Mouse (Mus musculus): ENCODE results near the gene Arpc1a.
"Not testable (repeated sequence)": the region's sequence is repeated elsewhere in the genome, so short reads cannot be mapped to it uniquely, and the experiment has no call there.

The Arpc1a gene

DNA sequence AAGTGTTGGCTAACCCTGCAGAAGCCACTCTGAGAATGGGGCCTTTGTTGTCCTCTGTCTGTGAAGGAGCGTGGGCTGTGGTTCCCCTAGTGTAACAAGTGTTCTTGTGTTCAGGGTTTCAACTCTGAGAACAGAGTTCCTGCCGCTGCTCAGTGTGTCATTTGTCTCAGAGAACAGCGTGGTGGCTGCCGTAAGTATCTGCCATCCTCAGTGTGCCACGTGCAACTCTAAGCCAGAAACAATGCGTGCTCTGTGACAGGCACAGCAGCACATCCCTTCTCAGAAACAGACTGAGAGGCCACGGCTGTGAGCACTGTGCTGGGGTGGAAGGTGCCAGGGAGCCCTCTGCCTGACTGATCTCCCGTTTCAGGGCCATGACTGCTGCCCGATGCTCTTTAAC lies 20.7 kb downstream of the Arpc1a start:
- no peak for DNase-seq (ENCODE audit: low read depth, low spot score)

- no peak for DNase-seq (ENCODE audit: low read depth, low spot score)
Measured at GRCm38 (mm10) chr5:145105694-145106275, 22.2 kb downstream of the Arpc1a start.

GRCm38 (mm10) chr5:145110401-145110800 lies 26.8 kb downstream of the Arpc1a start:
- DNase-seq (ENCODE audit: low read depth, low spot score), result no peak

GRCm38 (mm10) chr5:145112566-145112965 lies 28.9 kb downstream of the Arpc1a start:
- no peak for DNase-seq (ENCODE audit: low read depth, low spot score)

- DNase-seq (ENCODE audit: low read depth, low spot score), result no peak
Measured at GRCm38 (mm10) chr5:145113416-145113815, 29.8 kb downstream of the Arpc1a start.

DNA sequence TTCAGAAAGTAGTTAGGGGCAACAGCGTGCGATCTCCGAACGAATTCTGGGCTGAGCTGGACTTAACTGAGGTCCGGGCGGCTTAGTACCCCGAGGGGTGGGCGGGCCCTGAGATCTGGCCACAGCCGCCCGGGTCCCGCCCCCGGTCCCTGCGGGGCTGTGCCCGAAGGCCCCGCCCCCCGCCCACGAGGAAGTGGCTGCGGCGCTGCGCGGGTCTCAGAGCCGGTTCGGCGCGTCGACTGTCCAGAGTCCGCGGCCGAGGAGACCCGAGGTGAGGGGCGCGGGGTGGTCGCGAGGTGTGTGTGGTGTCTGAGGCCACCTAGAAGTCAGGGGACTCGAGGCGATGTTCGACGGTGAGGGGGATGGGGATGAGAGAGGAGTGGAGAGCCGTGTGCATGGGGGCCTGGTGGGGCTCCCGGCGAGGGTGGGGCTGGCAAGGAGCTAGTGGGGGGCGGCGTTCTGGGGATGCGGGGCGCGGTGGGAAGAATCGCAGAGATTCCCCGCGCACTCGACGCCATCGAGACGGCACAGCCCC lies 30.5 kb downstream of the Arpc1a start, which contains the start of gene Arpc1b:
TSS of gene Arpc1b (plus strand) at position 145 of the 535 bp plus-strand sequence.
- DNase-seq (ENCODE audit: low read depth, low spot score), result no peak

- no peak for DNase-seq (ENCODE audit: low read depth, low spot score)
Measured at GRCm38 (mm10) chr5:145114606-145115473, 31.2 kb downstream of the Arpc1a start.

DNA sequence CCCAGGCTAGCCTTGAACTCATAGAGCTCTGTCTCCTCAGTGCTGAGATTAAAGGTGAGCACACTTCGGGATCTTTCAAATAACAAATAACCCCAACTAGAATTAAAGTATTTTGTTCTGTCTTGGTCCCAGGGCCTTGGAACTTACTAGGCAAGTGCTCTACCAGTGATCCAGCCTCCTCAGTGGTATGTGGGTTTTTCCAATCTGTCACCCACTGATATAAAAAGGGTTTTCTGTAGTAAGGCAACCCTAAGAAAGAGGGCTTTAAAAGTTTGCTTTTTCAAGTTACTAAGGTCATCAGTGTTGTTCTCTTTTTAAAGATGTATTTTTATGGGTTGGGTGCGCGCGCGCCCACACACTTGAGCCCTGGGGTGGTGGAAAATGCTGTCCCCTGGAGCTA lies 32.1 kb downstream of the Arpc1a start:
- no peak for DNase-seq (ENCODE audit: low read depth, low spot score)

DNA sequence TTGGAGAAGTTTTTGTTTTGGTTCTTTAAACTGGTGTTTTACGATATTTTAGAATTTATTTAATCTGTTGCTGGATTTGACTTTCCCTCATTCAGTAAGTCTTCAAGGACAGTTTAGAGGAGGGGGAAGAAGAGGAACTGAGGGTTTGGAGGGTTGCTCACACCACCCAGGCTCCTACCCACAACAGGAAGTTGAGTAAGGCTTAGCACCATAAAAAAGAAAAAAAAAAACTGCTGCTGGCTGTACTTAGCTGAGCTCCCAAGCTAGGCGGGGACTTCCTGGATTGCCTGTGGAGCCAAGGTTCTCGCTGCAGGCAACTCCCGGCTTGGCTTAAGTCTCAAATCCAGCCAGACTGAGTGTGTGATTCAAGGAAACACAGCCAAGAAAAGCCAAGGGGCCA lies 32.7 kb downstream of the Arpc1a start:
- DNase-seq (ENCODE audit: low read depth, low spot score), result no peak

- DNase-seq (ENCODE audit: low read depth, low spot score), result no peak
Measured at GRCm38 (mm10) chr5:145116916-145117315, 33.3 kb downstream of the Arpc1a start.

GRCm38 (mm10) chr5:145118005-145118404 lies 34.4 kb downstream of the Arpc1a start:
- no peak for DNase-seq (ENCODE audit: low read depth, low spot score)

DNA sequence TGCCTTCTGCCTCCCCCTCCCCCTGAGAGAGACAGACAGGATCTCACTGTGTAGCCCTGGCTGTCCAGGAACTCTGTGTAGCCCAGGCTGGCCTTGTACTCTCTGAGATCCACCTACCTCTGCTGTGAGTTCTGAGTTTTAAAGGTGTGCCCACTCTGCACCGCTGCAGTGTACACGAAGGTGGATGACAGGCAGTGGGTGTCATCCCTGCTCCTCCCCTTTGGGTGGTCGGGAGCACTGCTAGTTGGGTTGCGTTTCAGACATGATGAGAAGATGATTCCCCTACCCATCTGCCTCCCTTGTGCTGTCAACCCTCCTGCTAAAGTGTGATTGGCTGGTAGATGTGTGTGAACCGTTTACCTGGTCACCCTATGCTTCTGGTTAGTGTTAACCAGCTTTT lies 34.8 kb downstream of the Arpc1a start:
- DNase-seq (ENCODE audit: low read depth, low spot score), result no peak

GRCm38 (mm10) chr5:145119385-145119784 lies 35.8 kb downstream of the Arpc1a start:
- no peak for DNase-seq (ENCODE audit: low read depth, low spot score)

DNA sequence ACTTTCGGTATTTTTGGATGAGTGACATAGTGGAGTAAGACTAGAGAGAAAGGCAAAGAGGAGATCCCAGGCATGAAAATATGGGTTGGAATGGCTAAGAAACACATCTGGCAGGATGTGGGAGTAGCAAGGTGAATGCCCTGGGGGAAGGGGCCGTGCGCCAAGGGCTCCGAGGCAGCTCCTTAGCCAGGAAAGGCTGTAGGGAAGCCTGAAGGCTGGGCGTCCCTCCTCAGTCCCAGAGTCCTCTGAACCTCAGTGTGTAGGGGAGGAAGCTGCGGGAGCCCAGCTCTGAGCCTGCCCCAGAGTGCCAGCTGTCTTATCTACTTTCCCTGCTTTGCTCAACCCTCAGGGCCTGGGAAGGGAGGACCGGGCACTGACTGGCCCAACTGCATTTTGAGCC lies 37.3 kb downstream of the Arpc1a start:
- no peak for DNase-seq (ENCODE audit: low read depth, low spot score)

- no peak for DNase-seq (ENCODE audit: low read depth, low spot score)
Measured at GRCm38 (mm10) chr5:145123396-145123795, 39.8 kb downstream of the Arpc1a start.

DNA sequence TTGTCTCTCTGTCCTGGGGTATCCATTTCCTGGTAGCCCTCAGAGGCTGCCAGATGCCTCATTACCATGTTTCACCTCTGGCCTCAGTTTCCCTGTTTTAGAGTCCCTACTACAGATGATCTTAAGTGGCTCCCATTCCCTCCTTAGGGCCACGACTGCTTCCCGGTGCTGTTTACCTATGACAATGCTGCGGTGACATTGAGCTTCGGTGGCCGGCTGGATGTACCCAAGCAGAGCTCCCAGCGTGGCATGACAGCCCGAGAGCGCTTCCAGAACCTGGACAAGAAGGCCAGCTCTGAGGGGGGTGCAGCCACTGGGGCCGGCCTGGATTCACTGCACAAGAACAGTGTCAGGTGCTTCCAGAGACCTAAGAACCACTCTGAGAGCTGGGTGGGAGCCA lies 43.0 kb downstream of the Arpc1a start:
- no peak for DNase-seq (ENCODE audit: low read depth, low spot score)

- DNase-seq (ENCODE audit: low read depth, low spot score), result no peak
Measured at GRCm38 (mm10) chr5:145129124-145129523, 45.5 kb downstream of the Arpc1a start.

- not testable (repeated sequence) for DNase-seq (ENCODE audit: low read depth, low spot score)
Measured at GRCm38 (mm10) chr5:145129773-145130172, 46.1 kb downstream of the Arpc1a start.

GRCm38 (mm10) chr5:145130191-145130590 lies 46.6 kb downstream of the Arpc1a start:
- DNase-seq (ENCODE audit: low read depth, low spot score), result no peak

- no peak for DNase-seq (ENCODE audit: low read depth, low spot score)
Measured at GRCm38 (mm10) chr5:145130995-145131394, 47.4 kb downstream of the Arpc1a start.

DNA sequence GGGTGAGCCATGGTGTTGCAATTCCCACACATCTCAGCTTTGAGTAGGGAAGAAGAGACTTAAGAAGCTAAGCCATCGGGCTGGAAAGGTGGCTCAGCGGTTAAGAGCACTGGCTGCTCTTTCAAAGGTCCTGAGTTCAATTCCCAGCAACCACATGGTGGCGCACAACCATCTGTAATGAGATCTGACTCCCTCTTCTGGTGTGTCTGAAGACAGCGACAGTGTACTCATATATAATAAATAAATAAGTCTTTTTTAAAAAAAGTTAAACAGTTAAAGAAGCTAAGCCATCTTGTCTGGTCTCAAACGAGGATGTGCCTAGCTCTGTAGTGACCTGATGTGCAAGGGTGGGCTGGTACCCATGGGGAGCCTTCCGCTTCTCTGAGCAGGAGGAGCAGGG lies 49.6 kb downstream of the Arpc1a start:
- not testable (repeated sequence) for DNase-seq (ENCODE audit: low read depth, low spot score)

DNA sequence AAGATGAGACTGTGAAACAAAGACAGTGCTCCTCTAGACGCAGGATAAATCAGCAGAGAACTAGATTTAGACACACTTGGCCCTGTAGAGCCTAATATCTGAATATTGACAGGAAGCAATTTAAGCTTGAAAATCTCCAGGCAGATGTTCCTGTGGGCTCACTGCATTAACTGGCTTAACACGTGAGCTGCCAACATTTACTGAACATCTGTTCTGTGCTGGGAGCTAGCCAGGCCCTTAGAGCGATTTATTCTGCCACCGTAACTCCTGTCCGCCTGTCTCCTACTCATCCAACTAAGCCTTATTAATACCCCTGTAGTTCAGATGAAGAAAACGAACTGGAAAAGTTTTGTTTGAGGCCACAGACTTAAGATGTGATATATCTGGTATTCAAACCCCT lies 55.2 kb downstream of the Arpc1a start:
- peak; percentile 8 for DNase-seq (ENCODE audit: low read depth, low spot score)
